20 mouse cellular contexts compared by ENCODE assay signal in the genomic region with DNA sequence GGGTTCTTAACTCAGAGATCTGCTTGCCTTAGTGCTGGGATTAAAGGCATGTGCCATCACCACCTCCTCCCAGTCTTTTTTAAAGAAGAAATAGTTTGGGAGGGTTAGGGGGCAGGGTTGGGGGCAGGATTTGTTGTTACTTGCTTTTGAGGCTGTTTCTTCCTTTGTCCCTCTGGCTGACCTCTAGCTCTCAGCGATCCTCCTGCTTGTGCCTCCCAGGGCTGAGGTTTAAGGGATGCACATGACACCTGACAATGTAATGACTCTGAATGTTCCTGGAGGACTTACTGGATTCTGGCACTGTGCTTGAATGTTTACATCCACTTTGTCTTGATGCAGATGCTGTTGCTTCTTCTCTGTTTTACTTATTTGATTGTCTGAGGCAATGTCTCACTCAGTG. TPM values are rescaled to one million over a fixed set of nuclear protein-coding genes. Genes with fewer than 3 reads are reported as not detected.
DNase-seq lines count a peak whose midpoint lies in the region; ATAC-seq and TF ChIP-seq lines count a peak whose summit lies in the region.
"Had no signal": no experiment of that assay in that cellular context is flagged by ENCODE, and none has a peak within 500 bp of the region (broad histone marks: within the 10 kb centered on the region; RNA-seq: fewer than 3 reads in every experiment).

No protein-coding gene starts in this region.

- peaks cover 35% of the 10 kb centered on the region for H3K79me2 ChIP-seq in liver, adult 2 months (ENCODE audit: control insufficient read depth, insufficient read depth, low read length)

- H3K27me3 ChIP-seq in heart, embryonic 10.5 days (ENCODE audit: insufficient read depth, poor library complexity, severe bottlenecking), result no peaks in the 10 kb centered on the region
- H3K27me3 ChIP-seq in liver, adult 2 months (ENCODE audit: control insufficient read depth, insufficient read depth, low read length), result no peaks in the 10 kb centered on the region
- H3K27me3 ChIP-seq in liver, embryonic 14.5 days (ENCODE audit: control insufficient read depth, insufficient read depth, low read length), result no peaks in the 10 kb centered on the region
- H3K27me3 ChIP-seq in liver, postnatal 0 days (ENCODE audit: insufficient read depth, low read length), result no peaks in the 10 kb centered on the region
- H3K27me3 ChIP-seq: forebrain, embryonic 13.5 days; hindbrain, embryonic 12.5 days; hindbrain, embryonic 15.5 days; Patski had no signal

- TF ChIP-seq EP300 in liver, embryonic 14.5 days (IDR thresholded peaks at IDR 0.05; ENCODE audit: low read depth), result no peak
- TF ChIP-seq EP300 in liver, postnatal 0 days (IDR thresholded peaks at IDR 0.05; ENCODE audit: low read depth), result no peak

- H3K36me3 ChIP-seq in heart, embryonic 10.5 days, result no peaks in the 10 kb centered on the region
- 0 out of 2 replicates have a peak, but pooled peaks cover 3% of the 10 kb centered on the region for H3K36me3 ChIP-seq in liver, adult 2 months (ENCODE audit: control insufficient read depth, insufficient read depth, low read length)
- H3K36me3 ChIP-seq in liver, embryonic 14.5 days (replicated peaks; ENCODE audit: control insufficient read depth, insufficient read depth, low read depth), result no peaks in the 10 kb centered on the region; the same call in 1 of the 2 replicates
- no peaks in the 10 kb centered on the region for H3K36me3 ChIP-seq in liver, postnatal 0 days (replicated peaks; ENCODE audit: insufficient read depth, low read length)
- H3K36me3 ChIP-seq: forebrain, embryonic 10.5 days; hindbrain, embryonic 12.5 days; hindbrain, embryonic 15.5 days had no signal

- peak overlapping the region; percentile 20; the same call in 1 of the 2 replicates for H3K4me2 ChIP-seq in liver, embryonic 14.5 days (ENCODE audit: low read depth)
- H3K4me2 ChIP-seq in liver, postnatal 0 days (ENCODE audit: low read depth, low read length), result no peak overlapping the region
- H3K4me2 ChIP-seq: forebrain, embryonic 13.5 days; hindbrain, embryonic 12.5 days; hindbrain, embryonic 15.5 days had no signal

- no peaks in the 10 kb centered on the region for H3K9me3 ChIP-seq in heart, embryonic 10.5 days
- H3K9me3 ChIP-seq in liver, embryonic 14.5 days (ENCODE audit: control insufficient read depth, low read length), result no peaks in the 10 kb centered on the region
- H3K9me3 ChIP-seq in liver, postnatal 0 days (ENCODE audit: low read length), result no peaks in the 10 kb centered on the region
- H3K9me3 ChIP-seq: forebrain, embryonic 10.5 days; forebrain, embryonic 13.5 days; G1E; hindbrain, embryonic 12.5 days; hindbrain, embryonic 15.5 days had no signal

- no peak for ATAC-seq in liver, embryonic 14.5 days (ENCODE audit: insufficient read depth)
- ATAC-seq in liver, postnatal 0 days, result no peak
- ATAC-seq: forebrain, embryonic 13.5 days; forebrain, embryonic 16.5 days; Patski had no signal

- no peak overlapping the region for H3K9ac ChIP-seq in liver, adult 2 months (ENCODE audit: low read depth, low read length)
- H3K9ac ChIP-seq in liver, embryonic 14.5 days (replicated peaks), result no peak overlapping the region; the same call in 1 of the 2 replicates
- peak overlapping the region; percentile 7; the same call in 1 of the 2 replicates for H3K9ac ChIP-seq in liver, postnatal 0 days (replicated peaks)
- H3K9ac ChIP-seq: forebrain, embryonic 13.5 days; hindbrain, embryonic 12.5 days; hindbrain, embryonic 15.5 days had no signal

- H3K27ac ChIP-seq in heart, embryonic 10.5 days, result no peak overlapping the region
- peak overlapping the region; percentile 22 for H3K27ac ChIP-seq in liver, adult 2 months (replicated peaks; ENCODE audit: insufficient read depth, low read depth, low read length)
- peak overlapping the region; percentile 21; the same call in 1 of the 2 replicates for H3K27ac ChIP-seq in liver, embryonic 14.5 days
- peak overlapping the region; percentile 37; the same call in 1 of the 2 replicates for H3K27ac ChIP-seq in liver, postnatal 0 days (ENCODE audit: low read depth)
- H3K27ac ChIP-seq: forebrain, embryonic 10.5 days; forebrain, embryonic 13.5 days; hindbrain, embryonic 12.5 days; hindbrain, embryonic 15.5 days had no signal

- TF ChIP-seq CTCF in liver, adult 2 months (IDR thresholded peaks at IDR 0.05; ENCODE audit: low read depth, low read length), result no peak
- TF ChIP-seq CTCF in liver, embryonic 14.5 days (IDR thresholded peaks at IDR 0.05; ENCODE audit: low read depth), result no peak
- TF ChIP-seq CTCF in liver, postnatal 0 days (IDR thresholded peaks at IDR 0.05; ENCODE audit: low read depth), result no peak

- no peak overlapping the region for H3K4me3 ChIP-seq in heart, embryonic 10.5 days
- no peak overlapping the region for H3K4me3 ChIP-seq in liver, adult 2 months (ENCODE audit: insufficient read depth, low read depth, low read length)
- no peak overlapping the region for H3K4me3 ChIP-seq in liver, embryonic 14.5 days (ENCODE audit: insufficient read depth in 1 of 2, low read depth in 2 of 2, low read length in 2 of 2)
- no peak overlapping the region for H3K4me3 ChIP-seq in liver, postnatal 0 days (ENCODE audit: low read depth, low read length)
- H3K4me3 ChIP-seq: forebrain, embryonic 10.5 days; forebrain, embryonic 13.5 days; hindbrain, embryonic 12.5 days; hindbrain, embryonic 15.5 days had no signal

- H3K4me1 ChIP-seq in heart, embryonic 10.5 days, result peaks cover 52% of the 10 kb centered on the region
- peaks cover 49% of the 10 kb centered on the region for H3K4me1 ChIP-seq in liver, adult 2 months (ENCODE audit: control insufficient read depth, insufficient read depth, low read length)
- H3K4me1 ChIP-seq in liver, embryonic 14.5 days (replicated peaks; ENCODE audit: control insufficient read depth in 2 of 2, insufficient read depth in 2 of 2, low read length in 1 of 2), result peaks cover 66 to 67% of the 10 kb centered on the region in 2 experiments
- H3K4me1 ChIP-seq in liver, postnatal 0 days (ENCODE audit: insufficient read depth), result peaks cover 68% of the 10 kb centered on the region
- H3K4me1 ChIP-seq: forebrain, embryonic 13.5 days; hindbrain, embryonic 12.5 days; hindbrain, embryonic 15.5 days had no signal

- no peak for TF ChIP-seq POLR2A in liver, adult 2 months (IDR thresholded peaks at IDR 0.05; ENCODE audit: extremely low read depth, insufficient read depth, low read length)

- 34% methylated on average over 1 of the region's 1 CpGs for WGBS in heart, embryonic 10.5 days
- WGBS in liver, adult 2 months, result 24% methylated on average over 1 of the region's 1 CpGs
- WGBS in liver, embryonic 14.5 days (ENCODE audit: insufficient replicate concordance), result 50% methylated on average over 1 of the region's 1 CpGs
- 50% methylated on average over 1 of the region's 1 CpGs for WGBS in liver, postnatal 0 days (ENCODE audit: insufficient replicate concordance)

- peak; percentile 69 for DNase-seq in heart, adult 11 months
- no peak for DNase-seq in heart, embryonic 10.5 days (ENCODE audit: low spot score)
- no peak for DNase-seq in liver, adult 2 months (ENCODE audit: extremely low read depth, low read depth, low spot score)
- no peak for DNase-seq in liver
- DNase-seq in liver, embryonic 14.5 days (ENCODE audit: low read depth in 3 of 3, low spot score in 3 of 3), result no peak
- DNase-seq in liver, postnatal 0 days, result no peak
- no peak for DNase-seq in urinary bladder, postnatal 25 days (ENCODE audit: low spot score)
- no peak for DNase-seq in layer of hippocampus, adult 9-11 months
- DNase-seq: cerebellum, adult 18-20 months; cerebellum, adult 9-10 months; cerebellum, postnatal 14 days; gastrocnemius, postnatal 10 days; gastrocnemius, postnatal 36 days had no signal

RNA-seq across cellular contexts. Expression of a gene that starts 11.9 kb away (rescaled TPM):
- 46.9 and 53.6 TPM in 2 replicates for polyA plus RNA-seq in heart, embryonic 10.5 days (2016; fragmentation: Nextera tagmentation; extraction: Ambion mirVana)
- total RNA-seq in liver, adult 2 months (2014; rRNA removed), result 88.4 and 91.4 TPM in 2 replicates
- polyA plus RNA-seq in liver, adult 2 months (2012; rRNA removed), result 75.3 and 81.5 TPM in 2 replicates
- 17.3 and 22.4 TPM in 2 replicates for polyA plus RNA-seq in liver, embryonic 14.5 days (2012; rRNA removed)
- 36.6 and 41.3 TPM in 2 replicates for polyA plus RNA-seq in liver, embryonic 14.5 days (2014; fragmentation: Nextera tagmentation; extraction: Ambion mirVana)
- polyA plus RNA-seq in liver, postnatal 0 days (2015; fragmentation: Nextera tagmentation; extraction: Ambion mirVana), result 50.9 and 54.3 TPM in 2 replicates

RNA-seq across cellular contexts. Expression of a gene that starts 12.1 kb away (rescaled TPM):
- polyA plus RNA-seq in heart, embryonic 10.5 days (2016; fragmentation: Nextera tagmentation; extraction: Ambion mirVana), result 17.2 and 19.5 TPM in 2 replicates
- 22.7 and 24.5 TPM in 2 replicates for total RNA-seq in liver, adult 2 months (2014; rRNA removed)
- 17.4 and 20.0 TPM in 2 replicates for polyA plus RNA-seq in liver, adult 2 months (2012; rRNA removed)
- 7.4 and 9.6 TPM in 2 replicates for polyA plus RNA-seq in liver, embryonic 14.5 days (2012; rRNA removed)
- polyA plus RNA-seq in liver, embryonic 14.5 days (2014; fragmentation: Nextera tagmentation; extraction: Ambion mirVana), result 9.7 and 11.2 TPM in 2 replicates
- polyA plus RNA-seq in liver, postnatal 0 days (2015; fragmentation: Nextera tagmentation; extraction: Ambion mirVana), result 11.7 and 13.3 TPM in 2 replicates

RNA-seq across cellular contexts. Expression of a gene that starts 36.0 kb away (rescaled TPM):
- 101 and 125 TPM in 2 replicates for polyA plus RNA-seq in heart, embryonic 10.5 days (2016; fragmentation: Nextera tagmentation; extraction: Ambion mirVana)
- total RNA-seq in liver, adult 2 months (2014; rRNA removed), result 46.9 and 52.6 TPM in 2 replicates
- 13.5 and 14.8 TPM in 2 replicates for polyA plus RNA-seq in liver, adult 2 months (2012; rRNA removed)
- 24.1 and 40.2 TPM in 2 replicates for polyA plus RNA-seq in liver, embryonic 14.5 days (2012; rRNA removed)
- 65.7 and 71.0 TPM in 2 replicates for polyA plus RNA-seq in liver, embryonic 14.5 days (2014; fragmentation: Nextera tagmentation; extraction: Ambion mirVana)
- 45.5 and 50.7 TPM in 2 replicates for polyA plus RNA-seq in liver, postnatal 0 days (2015; fragmentation: Nextera tagmentation; extraction: Ambion mirVana)

RNA-seq across cellular contexts. Expression of a gene that starts 36.2 kb away (rescaled TPM):
- 19.2 and 23.2 TPM in 2 replicates for polyA plus RNA-seq in heart, embryonic 10.5 days (2016; fragmentation: Nextera tagmentation; extraction: Ambion mirVana)
- 3.9 and 4.6 TPM in 2 replicates for total RNA-seq in liver, adult 2 months (2014; rRNA removed)
- 4.4 and 7.3 TPM in 2 replicates for polyA plus RNA-seq in liver, adult 2 months (2012; rRNA removed)
- polyA plus RNA-seq in liver, embryonic 14.5 days (2012; rRNA removed), result 8.3 and 9.8 TPM in 2 replicates
- 9.0 and 10.3 TPM in 2 replicates for polyA plus RNA-seq in liver, embryonic 14.5 days (2014; fragmentation: Nextera tagmentation; extraction: Ambion mirVana)
- 5.5 and 6.2 TPM in 2 replicates for polyA plus RNA-seq in liver, postnatal 0 days (2015; fragmentation: Nextera tagmentation; extraction: Ambion mirVana)
